Mouse (Mus musculus) kidney, adult 9 months (tissue): ENCODE data around the gene Rps6ka3.

ENCODE experiments used
- DNase-seq: peaks from one replicate; pipeline ENCODE4 v3.0.0; 2022

The Rps6ka3 gene

GRCm38 (mm10) chrX:159210007-159210406 is at the start of gene Rps6ka3:
TSS of gene Rps6ka3 (plus strand) at chrX:159210307.
- no peak for DNase-seq

GRCm38 (mm10) chrX:159169200-159169599 is 40.9 kb upstream of the Rps6ka3 start:
- DNase-seq = no peak

GRCm38 (mm10) chrX:159171579-159171978 is 38.5 kb upstream of the Rps6ka3 start:
- no peak for DNase-seq

- DNase-seq = no peak
Observed at GRCm38 (mm10) chrX:159191581-159191980, 18.5 kb upstream of the Rps6ka3 start.

- no peak for DNase-seq
Observed at GRCm38 (mm10) chrX:159199495-159199894, 10.6 kb upstream of the Rps6ka3 start.

- DNase-seq = no peak
Observed at GRCm38 (mm10) chrX:159200101-159200500, 10.0 kb upstream of the Rps6ka3 start.

- peak; percentile 1 for DNase-seq
Observed at GRCm38 (mm10) chrX:159210892-159211583, 931 bp downstream of the Rps6ka3 start.

GRCm38 (mm10) chrX:159215253-159215652 is 5.1 kb downstream of the Rps6ka3 start:
- DNase-seq = no peak

- no peak for DNase-seq
Observed at GRCm38 (mm10) chrX:159222474-159222873, 12.4 kb downstream of the Rps6ka3 start.

- DNase-seq = no peak
Observed at GRCm38 (mm10) chrX:159237275-159237674, 27.2 kb downstream of the Rps6ka3 start.

- DNase-seq = peak; percentile 67
Observed at GRCm38 (mm10) chrX:159254001-159254884, 44.1 kb downstream of the Rps6ka3 start.

- DNase-seq = peak; percentile 94
Observed at GRCm38 (mm10) chrX:159255123-159255978, 45.2 kb downstream of the Rps6ka3 start.

GRCm38 (mm10) chrX:159256040-159256852 is 46.1 kb downstream of the Rps6ka3 start:
- peak; percentile 10 for DNase-seq

GRCm38 (mm10) chrX:159256921-159257421 is 46.9 kb downstream of the Rps6ka3 start:
- peak; percentile 23 for DNase-seq

GRCm38 (mm10) chrX:159264681-159265080 is 54.6 kb downstream of the Rps6ka3 start:
- DNase-seq = no peak

GRCm38 (mm10) chrX:159269072-159269471 is 59.0 kb downstream of the Rps6ka3 start:
- DNase-seq = peak; percentile 49

GRCm38 (mm10) chrX:159286765-159287164 is 76.7 kb downstream of the Rps6ka3 start:
- no peak for DNase-seq

- DNase-seq = no peak
Observed at GRCm38 (mm10) chrX:159295879-159296278, 85.8 kb downstream of the Rps6ka3 start.

- DNase-seq = peak; percentile 14
Observed at GRCm38 (mm10) chrX:159302349-159303311, 92.5 kb downstream of the Rps6ka3 start.

- DNase-seq = no peak
Observed at GRCm38 (mm10) chrX:159315293-159315692, 105.2 kb downstream of the Rps6ka3 start.

- DNase-seq = peak; percentile 62
Observed at GRCm38 (mm10) chrX:159321342-159321741, 111.2 kb downstream of the Rps6ka3 start.
